Mouse (Mus musculus): ENCODE measurements around the gene Gm17693. TPM values are rescaled to one million over a fixed set of nuclear protein-coding genes. Genes with fewer than 3 reads are reported as not detected.
"Not testable (repeated sequence)": the region's sequence is repeated elsewhere in the genome, so short reads cannot be mapped to it uniquely, and the experiment has no call there.

The Gm17693 gene
- polyA plus RNA-seq (2015; fragmentation: Nextera tagmentation; extraction: Ambion mirVana), result not detected in 2 replicates

- H3K9ac ChIP-seq (ENCODE audit: low read length); H3K36me3 ChIP-seq (ENCODE audit: control insufficient read depth, insufficient read depth); H3K27ac ChIP-seq (ENCODE audit: low read length); H3K4me1 ChIP-seq (ENCODE audit: control insufficient read depth, insufficient read depth, low read length); ATAC-seq (replicated peaks; ENCODE audit: extremely low read depth, insufficient read depth, low FRiP score); H3K4me3 ChIP-seq (ENCODE audit: low read length); H3K4me2 ChIP-seq (ENCODE audit: low read depth, low read length); H3K27me3 ChIP-seq (ENCODE audit: control insufficient read depth, insufficient read depth, low read length); H3K9me3 ChIP-seq (replicated peaks; ENCODE audit: control insufficient read depth, low read length): not testable (repeated sequence)
- no CpG with 5 or more reads among the region's 4 CpGs for WGBS
Measured at GRCm38 (mm10) chrX:125705144-125705543, at the start of gene Gm17693. Gm17693 (plus strand) TSS chrX:125705444.
